Mouse (Mus musculus): Measurements from ENCODE around the gene Mok.

DNA sequence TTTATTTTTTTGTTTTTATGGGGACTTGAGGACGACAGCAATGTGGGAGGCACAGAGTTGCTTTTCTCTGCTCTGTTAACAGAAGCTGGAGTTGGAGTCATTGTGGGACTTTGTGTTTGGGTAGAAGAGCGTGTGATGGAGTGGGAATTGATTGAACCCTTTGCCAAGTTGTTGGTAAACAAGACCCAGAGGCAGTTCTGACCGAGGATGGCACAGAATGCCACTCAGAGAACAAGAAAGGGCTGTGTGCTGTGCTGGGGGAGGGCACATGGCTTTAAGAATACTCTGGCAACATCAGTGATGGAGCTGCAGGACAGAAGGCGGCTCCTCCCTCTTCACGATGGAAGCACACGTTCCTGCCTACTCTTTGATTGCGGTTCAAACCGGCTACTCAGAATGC, 59.6 kb downstream of the Mok start:
- TF ChIP-seq POLR2A (IDR thresholded peaks at IDR 0.05; ENCODE audit: borderline replicate concordance, extremely low read depth, insufficient read depth, insufficient read length, poor library complexity, severe bottlenecking) (no peak), CTCF (IDR thresholded peaks at IDR 0.05; ENCODE audit: borderline replicate concordance, extremely low read depth, insufficient read depth, insufficient read length) (no peak)
